Mouse (Mus musculus): ENCODE results near the gene Cdc37.

GRCm38 (mm10) chr9:21114190-21114589 is 35.6 kb downstream of the Cdc37 start:
- TF ChIP-seq CTCF (IDR thresholded peaks at IDR 0.05 in 2 of 3, conservative IDR thresholded peaks at IDR 0.05 in 1 of 3; ENCODE audit: control insufficient read depth in 1 of 3, insufficient read depth in 1 of 3, low read depth in 2 of 3, low read length in 3 of 3, poor library complexity in 1 of 3, severe bottlenecking in 1 of 3) (no peak), EP300 (IDR thresholded peaks at IDR 0.05; ENCODE audit: low read depth in 1 of 2, low read length in 2 of 2) (no peak), POLR2AphosphoS2 (IDR thresholded peaks at IDR 0.05; ENCODE audit: low read length) (no peak), USF1 (IDR thresholded peaks at IDR 0.05; ENCODE audit: low read depth, low read length) (no peak), POLR2A (IDR thresholded peaks at IDR 0.05; ENCODE audit: control insufficient read depth in 1 of 2, insufficient read depth in 1 of 2, low read depth in 1 of 2, low read length in 2 of 2, poor library complexity in 1 of 2) (no peak; a peak in 1 of 4 replicates), ELF1 (IDR thresholded peaks at IDR 0.05; ENCODE audit: low read depth, low read length) (no peak), E2F4 (IDR thresholded peaks at IDR 0.05; ENCODE audit: borderline replicate concordance, low read depth, low read length) (no peak), NELFE (IDR thresholded peaks at IDR 0.05; ENCODE audit: low read depth, low read length) (no peak), MAX (IDR thresholded peaks at IDR 0.05; ENCODE audit: low read length) (no peak)
